Mouse (Mus musculus): ENCODE results near the gene Cldn3. TPM values are rescaled to one million over a fixed set of nuclear protein-coding genes. Genes with fewer than 3 reads are reported as not detected.
A peak's percentile ranks its signal among the peaks of the same experiment; 100 is the strongest.

Gene Cldn3
- polyA plus RNA-seq, 2 experiments from 2014 or later: not detected

- no peak for ATAC-seq
Measured at GRCm38 (mm10) chr5:135007802-135008571, 22.0 kb downstream of the Cldn3 start.

- ATAC-seq: peak; percentile 82
Measured at GRCm38 (mm10) chr5:135008671-135009589, 22.9 kb downstream of the Cldn3 start, which contains the start of gene Abhd11. Gene Abhd11, plus strand, starts transcription at chr5:135009152.

GRCm38 (mm10) chr5:135009590-135010319, 23.7 kb downstream of the Cldn3 start:
- ATAC-seq: peak; percentile 54

GRCm38 (mm10) chr5:135010320-135010709, 24.3 kb downstream of the Cldn3 start:
- no peak for ATAC-seq

GRCm38 (mm10) chr5:135010841-135011743, 25.1 kb downstream of the Cldn3 start:
- ATAC-seq: no peak

GRCm38 (mm10) chr5:135011809-135012613, 26.0 kb downstream of the Cldn3 start:
- ATAC-seq: no peak

- no peak for ATAC-seq
Measured at GRCm38 (mm10) chr5:135012671-135013441, 26.8 kb downstream of the Cldn3 start.

- peak; percentile 73 for ATAC-seq
Measured at GRCm38 (mm10) chr5:135015497-135015896, 29.5 kb downstream of the Cldn3 start.

- ATAC-seq: no peak
Measured at GRCm38 (mm10) chr5:135016224-135016759, 30.3 kb downstream of the Cldn3 start.

GRCm38 (mm10) chr5:135021814-135022213, 35.8 kb downstream of the Cldn3 start:
- ATAC-seq: no peak

GRCm38 (mm10) chr5:135023344-135024173, 37.5 kb downstream of the Cldn3 start, which contains the start of gene Stx1a:
Gene Stx1a, plus strand, starts transcription at chr5:135023482.
- peak; percentile 52 for ATAC-seq

GRCm38 (mm10) chr5:135024665-135025224, 38.7 kb downstream of the Cldn3 start:
- ATAC-seq: peak; percentile 78

GRCm38 (mm10) chr5:135025899-135026298, 39.9 kb downstream of the Cldn3 start:
- no peak for ATAC-seq

- ATAC-seq: no peak
Measured at GRCm38 (mm10) chr5:135029007-135029854, 43.2 kb downstream of the Cldn3 start.

- no peak for ATAC-seq
Measured at GRCm38 (mm10) chr5:135032581-135032980, 46.6 kb downstream of the Cldn3 start.

GRCm38 (mm10) chr5:135034593-135034992, 48.6 kb downstream of the Cldn3 start:
- ATAC-seq: no peak

Measured in CD4-positive, CD25-positive, alpha-beta regulatory T cell, adult 4 months (primary cell).